Mouse (Mus musculus) embryo, embryonic 10 days (tissue): ENCODE results near the gene Nphs2.

Experiments used
- DNase-seq: peaks from one replicate; pipeline ENCODE4 v3.0.0-alpha.2; 2015; ENCODE audit warnings: low spot score

Nphs2 gene

DNA sequence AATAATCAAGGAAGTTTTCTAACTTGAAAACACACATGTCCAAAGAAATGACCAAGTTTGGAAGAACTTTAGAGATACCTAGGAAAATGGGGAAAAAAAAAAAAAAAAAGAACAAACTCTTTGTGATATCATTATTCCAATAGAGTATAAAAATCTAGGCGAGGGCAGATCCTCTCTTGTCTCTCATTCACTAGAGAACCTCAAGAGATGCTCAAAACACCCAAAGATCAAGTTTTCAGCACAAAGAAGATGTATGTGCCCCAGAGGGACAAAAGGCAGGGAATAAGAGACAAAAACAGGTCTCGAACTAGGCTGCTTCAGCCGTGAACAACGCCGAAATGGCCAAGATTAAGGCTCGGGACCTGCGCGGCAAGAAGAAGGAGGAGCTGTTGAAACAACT lies 55.2 kb downstream of the Nphs2 start, which contains the start of gene Gm2000:
TSS of gene Gm2000 (plus strand) at position 301 of the 400 bp plus-strand sequence.
- DNase-seq, result no peak
